Mouse (Mus musculus) testis, adult 2 months (tissue): ENCODE results near the gene Tdp2. TPM values are rescaled to one million over a fixed set of nuclear protein-coding genes. Genes with fewer than 3 reads are reported as not detected.

Source experiments
- H3K27ac ChIP-seq: fragments of 200-500 bp; 2 replicates; pipeline ENCODE4 v1.5.1; 2012; ENCODE audit warnings: low read depth, low read length; ENCODE audit not compliant: control insufficient read depth, insufficient read depth
- H3K27me3 ChIP-seq: fragments of 200-500 bp; 2 replicates; pipeline ENCODE4 v1.6.1; 2012; ENCODE audit warnings: mild to moderate bottlenecking, low read length, moderate library complexity; ENCODE audit not compliant: control insufficient read depth, insufficient read depth
- H3K36me3 ChIP-seq: fragments of 200-500 bp; 2 replicates; pipeline ENCODE4 v1.6.1; 2012; ENCODE audit warnings: mild to moderate bottlenecking, low read length; ENCODE audit not compliant: control insufficient read depth, insufficient read depth
- H3K4me1 ChIP-seq: fragments of 200-500 bp; 2 replicates; pipeline ENCODE4 v1.6.1; 2012; ENCODE audit warnings: low read length; ENCODE audit not compliant: control insufficient read depth, insufficient read depth
- H3K4me3 ChIP-seq: fragments of 200-500 bp; 2 replicates; pipeline ENCODE4 v1.5.1; 2012; ENCODE audit warnings: low read depth, mild to moderate bottlenecking, low read length, moderate library complexity, mixed read lengths; ENCODE audit not compliant: control insufficient read depth
- CTCF ChIP-seq: fragments of 200-500 bp; IDR thresholded peaks from 2 replicates; pipeline ENCODE4 v1.5.1; 2012; ENCODE audit warnings: low read depth, mild to moderate bottlenecking, inconsistent platforms, low read length, moderate library complexity; ENCODE audit not compliant: control insufficient read depth, insufficient read depth, insufficient replicate concordance
- POLR2A ChIP-seq: fragments of 200-500 bp; IDR thresholded peaks from 2 replicates; pipeline ENCODE4 v1.6.1; 2012; ENCODE audit warnings: low read depth, mild to moderate bottlenecking, inconsistent platforms, low read length, moderate library complexity; ENCODE audit not compliant: control insufficient read depth
- polyA plus RNA-seq: library from polyadenylated mRNA; depleted of rRNA; stranded (reverse); fragments of >200 nt; gene quantifications from 2 replicates; pipeline ENCODE4 v1.2.3, GENCODE M21; 2012

Gene Tdp2
- polyA plus RNA-seq, 1 experiment = 21.0 TPM

DNA sequence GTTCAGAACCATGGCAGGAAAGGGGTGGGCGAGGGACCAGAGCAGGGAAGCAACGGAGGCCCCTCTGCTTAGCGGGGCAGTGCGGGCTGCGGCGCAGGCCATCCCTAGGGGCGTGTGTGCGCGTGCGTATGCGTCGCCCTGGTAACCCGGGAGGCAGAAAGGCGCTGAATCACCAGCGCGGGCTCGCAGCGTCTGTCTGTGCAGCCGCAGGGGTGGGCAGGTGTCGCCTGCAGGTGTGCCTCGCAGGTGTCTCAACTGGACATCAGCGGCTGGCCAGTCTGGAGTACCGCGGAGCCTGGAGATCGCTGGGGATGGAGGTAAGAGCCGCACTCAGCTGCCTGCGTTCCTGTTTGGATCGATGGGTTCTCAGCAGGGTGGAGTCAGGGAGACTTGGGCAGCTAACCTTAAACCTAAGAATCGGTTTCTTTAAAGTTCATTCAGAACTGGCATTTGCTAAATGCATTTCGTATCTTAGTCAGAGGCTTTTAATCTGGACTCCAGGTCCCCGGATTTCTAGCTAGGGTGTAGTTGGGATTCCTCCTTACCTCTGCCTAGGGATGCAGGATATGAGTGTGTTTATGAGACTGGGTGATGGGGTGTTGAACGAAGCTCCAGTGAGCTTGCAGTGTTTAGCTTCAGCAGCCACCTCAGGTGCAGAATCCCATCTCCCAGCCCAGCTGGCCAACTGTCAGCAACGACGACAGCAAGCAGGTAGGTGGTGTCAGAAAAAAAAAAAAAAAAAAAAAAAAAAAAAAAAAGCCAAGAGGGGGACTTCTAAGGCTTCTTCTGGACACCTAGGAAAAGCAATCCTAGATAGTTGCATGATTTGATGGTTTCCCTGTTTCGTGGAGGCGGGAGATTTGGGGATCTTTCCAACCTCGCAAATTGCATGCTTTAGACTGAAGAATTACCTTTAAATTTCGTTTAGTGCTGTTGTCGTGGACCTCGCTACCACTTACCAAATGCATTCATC, 13.8 kb downstream of the Tdp2 start, which contains the start of gene D130043K22Rik:
Gene D130043K22Rik (plus strand): TSS at position 153 of the 973 bp plus-strand sequence.
- Histone ChIP-seq H3K27ac (no peak within 1 kb of the TSS), H3K36me3 (no peaks in the 10 kb centered on the region), H3K4me1 (peaks cover 16% of the 10 kb centered on the region), H3K4me3 (peak within 1 kb of the TSS; percentile 93), H3K27me3 (no peaks in the 10 kb centered on the region)
- TF ChIP-seq POLR2A (no peak), CTCF (no peak)

DNA sequence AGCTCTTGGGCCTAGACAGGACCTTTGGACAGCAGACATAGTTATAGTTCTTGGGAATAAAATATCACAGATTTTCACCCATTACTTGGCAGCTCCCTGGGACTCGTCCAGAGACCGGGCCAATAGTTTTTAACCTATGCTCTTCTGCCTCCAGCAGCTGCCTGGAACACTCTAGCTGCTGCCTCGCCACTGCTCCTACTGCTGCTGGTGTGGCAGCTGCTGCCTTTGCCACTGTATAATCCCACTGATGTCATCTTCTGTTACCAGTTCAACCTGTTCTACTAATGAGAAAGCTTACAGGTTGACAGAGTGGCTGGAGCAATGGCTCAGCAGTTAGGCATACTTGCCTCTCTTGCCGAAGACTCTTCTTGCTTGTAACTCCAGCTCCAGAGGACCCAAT, 17.8 kb downstream of the Tdp2 start:
- Histone ChIP-seq H3K4me3 (no peak overlapping the region), H3K27me3 (no peaks in the 10 kb centered on the region), H3K36me3 (no peaks in the 10 kb centered on the region), H3K27ac (no peak overlapping the region), H3K4me1 (peaks cover 16% of the 10 kb centered on the region)
- TF ChIP-seq CTCF = no peak
- TF ChIP-seq POLR2A = no peak

DNA sequence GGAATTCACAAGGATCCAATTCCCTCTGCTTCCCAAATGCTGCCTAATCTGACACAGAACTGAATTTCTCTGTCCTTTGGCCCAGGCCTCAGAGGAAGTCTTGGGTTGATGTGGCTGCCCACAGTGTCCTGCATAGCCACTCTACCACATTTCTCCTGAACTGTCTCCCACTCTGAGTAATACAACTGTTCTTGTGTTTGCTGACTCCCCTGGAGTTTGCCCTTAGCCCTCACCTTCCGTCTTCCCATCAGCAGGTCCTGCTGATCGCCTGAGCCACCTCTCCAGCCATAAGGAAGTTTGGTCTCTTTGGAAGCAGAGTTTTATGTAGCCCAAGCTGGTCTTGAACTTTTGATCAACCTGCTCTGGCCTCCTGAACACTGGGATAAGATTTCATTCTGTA, 20.5 kb downstream of the Tdp2 start:
- peaks cover 3% of the 10 kb centered on the region; the same call in 1 of the 2 replicates for H3K4me1 ChIP-seq
- no peaks in the 10 kb centered on the region for H3K36me3 ChIP-seq
- TF ChIP-seq CTCF (no peak), POLR2A (no peak)
- H3K4me3 ChIP-seq = no peak overlapping the region
- no peaks in the 10 kb centered on the region for H3K27me3 ChIP-seq
- H3K27ac ChIP-seq = no peak overlapping the region

DNA sequence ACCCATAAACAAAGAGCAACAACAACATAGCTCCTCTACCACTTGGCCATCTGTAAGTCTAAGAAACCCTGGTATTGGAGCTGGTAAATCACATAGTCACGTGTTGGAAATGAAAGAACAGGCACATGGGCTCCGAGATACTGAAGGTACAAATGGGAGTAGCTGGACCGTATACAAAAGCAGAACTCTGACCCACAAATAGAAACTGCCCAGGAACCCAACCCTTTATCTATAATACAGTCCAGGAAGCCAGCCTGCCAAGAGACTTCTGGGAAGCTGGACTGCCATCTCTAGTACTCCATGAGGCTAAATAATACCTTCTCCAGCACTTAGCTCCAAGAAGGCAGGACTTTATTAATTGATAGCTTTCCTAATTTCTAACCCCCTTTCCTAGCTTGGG, 21.1 kb downstream of the Tdp2 start:
- Histone ChIP-seq H3K4me3 (no peak overlapping the region), H3K36me3 (no peaks in the 10 kb centered on the region), H3K4me1 (peaks cover 4% of the 10 kb centered on the region; the same call in 1 of the 2 replicates), H3K27me3 (no peaks in the 10 kb centered on the region), H3K27ac (no peak overlapping the region)
- TF ChIP-seq CTCF (no peak), POLR2A (no peak)

DNA sequence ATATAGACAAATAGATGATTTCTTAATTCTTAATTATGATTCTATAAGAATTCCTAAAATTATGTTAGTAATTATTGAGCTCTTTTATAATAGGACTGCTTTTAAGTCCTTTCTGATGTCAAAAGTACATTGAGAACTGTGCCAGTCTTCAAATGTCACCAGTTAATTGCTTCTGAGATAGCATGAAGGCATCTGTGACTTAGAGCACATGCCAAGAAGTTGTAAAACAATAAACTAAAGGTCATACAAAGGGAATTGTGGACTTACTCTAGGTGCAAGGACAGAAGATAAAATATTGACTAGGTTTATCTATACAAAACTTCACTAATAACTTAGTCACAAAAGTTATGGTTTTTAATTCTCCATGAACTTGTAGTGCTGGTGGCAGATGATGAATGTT, 27.6 kb downstream of the Tdp2 start:
- Histone ChIP-seq H3K36me3 (no peaks in the 10 kb centered on the region), H3K4me3 (no peak overlapping the region), H3K27ac (no peak overlapping the region), H3K27me3 (no peaks in the 10 kb centered on the region), H3K4me1 (peaks cover 4% of the 10 kb centered on the region; the same call in 1 of the 2 replicates)
- TF ChIP-seq POLR2A (no peak), CTCF (no peak)

DNA sequence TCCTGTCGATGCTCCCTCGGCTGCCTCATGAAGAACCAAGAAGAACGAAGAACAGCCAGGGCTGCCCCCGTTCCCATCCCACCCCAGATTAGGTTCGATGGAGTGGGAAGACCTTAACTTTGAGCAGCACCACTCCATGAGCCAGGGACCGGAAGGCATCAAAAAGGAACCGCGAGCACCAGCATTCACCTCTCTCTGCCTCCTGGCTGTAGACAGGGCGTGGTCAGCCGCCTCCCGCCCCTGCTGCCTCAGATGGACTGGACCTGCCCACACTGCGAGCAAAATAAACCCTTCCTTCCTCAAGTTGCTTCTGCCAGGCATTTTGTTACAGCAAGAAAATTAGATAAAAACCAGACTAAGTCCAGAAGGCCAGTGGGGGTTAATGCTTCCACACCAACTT, 29.6 kb downstream of the Tdp2 start:
- Histone ChIP-seq H3K27me3 (no peaks in the 10 kb centered on the region), H3K36me3 (no peaks in the 10 kb centered on the region), H3K4me1 (peaks cover 4% of the 10 kb centered on the region; the same call in 1 of the 2 replicates), H3K27ac (no peak overlapping the region), H3K4me3 (no peak overlapping the region)
- no peak for TF ChIP-seq CTCF
- no peak for TF ChIP-seq POLR2A

DNA sequence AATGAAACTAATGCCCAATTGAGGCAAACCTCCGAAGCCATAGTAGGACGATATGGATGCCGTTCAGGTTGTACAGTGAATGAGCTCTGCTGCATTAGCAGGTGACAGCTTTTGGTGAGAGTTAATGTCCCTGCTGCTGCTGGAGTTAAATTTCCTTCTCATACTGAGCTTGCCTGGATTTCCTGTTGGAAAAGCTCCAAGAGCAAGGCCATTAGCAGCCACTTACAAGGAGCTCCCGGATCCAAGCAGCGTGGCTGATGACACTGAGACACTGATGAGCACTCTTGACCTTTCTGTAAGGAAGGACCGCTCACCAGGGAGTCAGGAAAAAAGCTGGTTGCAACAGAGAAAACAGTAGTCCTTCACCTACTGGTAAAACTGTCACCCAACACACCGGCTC, 30.5 kb downstream of the Tdp2 start:
- TF ChIP-seq CTCF = no peak
- TF ChIP-seq POLR2A = no peak
- H3K4me3 ChIP-seq = no peak overlapping the region
- H3K27ac ChIP-seq = no peak overlapping the region
- no peaks in the 10 kb centered on the region for H3K36me3 ChIP-seq
- peaks cover under 1% of the 10 kb centered on the region; the same call in 1 of the 2 replicates for H3K4me1 ChIP-seq
- no peaks in the 10 kb centered on the region for H3K27me3 ChIP-seq
